Mouse (Mus musculus): Measurements from ENCODE around the gene Tox2.

The Tox2 gene

DNA sequence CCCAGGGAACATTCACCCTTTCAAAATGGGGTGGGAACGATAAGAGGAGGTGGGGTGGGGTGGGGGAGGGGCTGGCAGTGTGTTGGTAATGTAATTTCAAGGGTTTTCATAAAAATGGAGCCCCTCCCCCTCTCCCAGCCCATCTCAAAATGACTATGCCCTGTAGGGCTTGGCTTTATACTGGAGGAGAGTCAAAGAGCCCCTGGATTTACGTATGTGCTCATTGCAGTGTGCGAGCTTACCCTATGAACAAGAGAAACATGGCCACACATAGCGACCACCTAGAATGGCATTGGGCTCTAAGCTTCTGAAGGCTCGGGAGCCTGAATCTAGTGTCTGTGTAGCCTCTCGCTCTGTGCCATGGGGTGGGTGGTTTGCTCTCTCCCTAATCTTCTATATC is 51.3 kb downstream of the Tox2 start:
- DNase-seq (ENCODE audit: low spot score), result no peak

DNA sequence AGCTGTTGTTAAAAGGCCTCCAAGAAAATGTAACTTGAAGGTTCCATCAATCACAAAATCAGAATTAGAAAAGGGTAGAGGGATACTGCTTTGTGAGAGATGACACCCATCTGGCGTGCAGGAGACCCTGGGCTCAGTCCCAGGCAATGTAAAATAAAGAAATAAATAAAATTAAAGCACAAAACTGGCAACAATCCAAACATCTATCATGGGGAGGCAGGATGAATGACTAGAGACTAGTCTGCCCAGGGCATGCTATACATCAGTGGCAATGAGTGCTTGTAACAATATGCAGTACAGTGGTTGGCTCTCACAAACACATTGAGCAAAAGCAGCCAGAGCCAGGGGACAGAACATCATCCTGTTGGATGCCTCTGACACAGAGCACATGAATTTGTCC is 53.8 kb downstream of the Tox2 start:
- DNase-seq (ENCODE audit: low spot score), result no peak

DNA sequence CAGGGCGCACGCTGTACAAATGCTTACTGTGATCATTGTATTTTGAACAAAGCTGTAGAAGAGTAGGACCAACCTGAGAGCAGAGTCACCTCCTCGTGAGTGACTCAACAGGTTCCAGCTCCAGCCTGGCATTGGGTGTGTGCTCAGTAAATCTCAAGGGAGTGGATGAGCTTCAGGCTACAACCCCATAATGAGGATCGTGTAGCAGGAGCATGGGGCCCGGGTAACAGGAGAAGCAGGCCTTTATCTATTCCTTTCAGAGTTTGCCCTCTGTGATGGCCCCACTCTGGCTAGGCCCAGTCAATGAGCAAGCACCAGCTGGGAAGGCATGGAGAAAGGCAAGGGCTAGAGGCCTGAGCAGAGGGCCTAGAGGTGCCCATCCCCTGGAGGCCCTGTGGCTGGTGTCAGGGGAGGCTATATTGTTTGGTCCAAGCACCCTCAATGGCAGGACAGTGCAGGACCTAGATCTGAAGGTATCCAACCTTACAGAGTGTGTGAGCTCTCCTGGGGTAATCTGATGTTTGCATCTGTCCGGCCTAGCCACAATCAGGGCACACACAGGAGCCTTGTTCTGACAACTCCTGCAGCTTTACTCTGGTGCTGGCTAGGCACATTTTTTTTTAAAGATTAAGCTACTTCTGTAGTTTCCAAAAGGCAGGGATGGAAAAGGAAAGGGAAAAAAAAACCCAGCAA is 58.6 kb downstream of the Tox2 start:
- DNase-seq (ENCODE audit: low spot score), result no peak

DNA sequence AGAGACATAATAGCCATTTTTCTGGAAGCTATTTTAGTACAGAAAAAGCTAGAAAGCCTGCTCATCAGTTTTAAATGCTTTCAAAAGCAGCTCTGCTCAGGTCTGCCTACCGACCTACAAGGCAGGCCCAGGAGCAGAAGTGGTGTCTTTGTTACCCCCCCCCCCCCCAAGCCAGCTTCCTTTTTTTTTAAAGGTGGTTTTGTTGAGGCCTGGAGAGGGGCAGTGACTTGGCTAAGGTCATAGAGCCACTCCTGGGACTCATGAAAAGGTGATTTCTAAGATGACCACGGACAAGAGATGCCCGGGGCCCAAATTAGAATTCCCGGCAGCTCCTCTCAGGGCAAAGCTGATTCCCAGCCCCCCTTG is 59.1 kb downstream of the Tox2 start:
- DNase-seq (ENCODE audit: low spot score), result no peak

DNA sequence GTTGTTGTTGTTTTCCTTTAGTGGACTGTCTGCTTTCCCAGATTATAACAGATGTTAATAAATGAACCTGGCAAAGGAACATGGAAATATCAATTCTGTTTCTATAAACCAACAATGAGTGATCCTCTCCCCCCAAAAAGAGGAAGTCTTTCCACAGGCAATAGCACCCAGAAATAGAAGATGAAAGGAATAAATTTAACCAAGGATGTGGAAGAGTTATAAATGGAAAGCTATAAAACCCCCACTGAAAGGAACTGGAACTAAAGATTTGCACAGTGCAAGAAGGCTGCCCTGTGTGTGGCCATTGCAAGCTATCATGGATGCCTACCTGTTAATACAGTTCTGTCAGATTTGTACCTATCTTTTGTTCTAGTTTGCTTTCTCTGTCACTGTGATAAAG is 64.2 kb downstream of the Tox2 start:
- no peak for DNase-seq (ENCODE audit: low spot score)

DNA sequence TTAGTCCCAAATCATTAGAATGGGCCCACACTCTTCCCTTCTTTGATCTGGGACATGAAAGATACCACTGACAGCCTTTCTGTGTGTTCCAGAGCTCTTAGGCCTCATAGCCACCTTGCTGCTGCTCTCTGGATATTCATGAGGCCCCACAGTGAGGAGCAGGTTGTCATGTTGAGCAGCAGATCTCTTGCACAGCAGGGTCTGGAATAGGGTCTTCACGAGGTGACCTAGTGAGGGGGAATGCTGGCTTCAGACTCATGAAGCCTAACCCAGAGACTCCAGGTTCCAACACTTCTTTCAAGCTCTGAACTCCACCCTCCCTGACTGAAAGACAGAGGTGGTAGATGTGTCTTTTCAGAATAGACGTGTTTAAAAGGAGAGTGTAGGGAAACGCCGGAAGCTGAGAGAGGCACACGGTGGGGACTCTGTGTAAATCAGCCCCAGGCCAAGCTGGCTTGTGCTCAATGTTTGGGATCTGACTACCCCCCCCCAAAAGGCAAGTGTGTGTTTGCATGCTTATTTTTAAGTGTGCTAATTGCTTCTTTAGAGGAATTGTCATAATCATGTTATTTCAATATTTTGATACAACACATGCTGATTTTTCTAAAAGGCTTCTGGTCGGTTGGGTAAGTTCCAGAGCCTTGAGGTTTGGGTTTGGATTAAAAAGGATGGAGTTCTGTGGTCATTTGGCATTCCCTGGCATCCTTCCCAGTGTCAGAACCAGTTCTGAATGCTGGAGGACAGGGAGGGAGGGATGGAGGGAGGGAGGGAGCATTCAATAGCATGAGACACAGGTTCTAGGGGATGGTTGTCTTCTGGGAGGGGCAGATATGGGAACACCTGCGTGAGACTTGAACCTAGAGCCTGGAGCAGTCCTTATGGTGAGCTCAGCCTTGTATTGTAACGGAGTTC is 68.9 kb downstream of the Tox2 start:
- DNase-seq (ENCODE audit: low spot score), result no peak

DNA sequence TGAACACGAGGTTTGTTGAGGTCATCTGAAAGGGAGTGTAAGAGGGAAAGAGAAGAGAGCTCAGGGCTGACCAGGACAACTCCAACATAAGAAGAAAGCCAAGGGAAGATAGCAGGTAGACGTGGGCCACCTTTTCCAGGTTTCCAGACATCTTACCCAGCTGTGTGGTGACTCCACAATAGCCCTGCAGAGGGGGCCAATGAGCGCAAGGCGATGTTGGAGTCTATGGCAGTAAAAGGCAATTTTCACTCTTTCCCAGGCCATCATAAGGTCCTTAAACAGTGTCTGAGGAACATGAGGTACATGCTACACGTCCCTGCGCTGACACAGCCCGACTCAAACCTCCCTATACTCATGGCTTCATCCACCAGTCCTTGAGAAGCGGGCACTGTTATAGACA is 70.9 kb downstream of the Tox2 start:
- DNase-seq (ENCODE audit: low spot score), result no peak

DNA sequence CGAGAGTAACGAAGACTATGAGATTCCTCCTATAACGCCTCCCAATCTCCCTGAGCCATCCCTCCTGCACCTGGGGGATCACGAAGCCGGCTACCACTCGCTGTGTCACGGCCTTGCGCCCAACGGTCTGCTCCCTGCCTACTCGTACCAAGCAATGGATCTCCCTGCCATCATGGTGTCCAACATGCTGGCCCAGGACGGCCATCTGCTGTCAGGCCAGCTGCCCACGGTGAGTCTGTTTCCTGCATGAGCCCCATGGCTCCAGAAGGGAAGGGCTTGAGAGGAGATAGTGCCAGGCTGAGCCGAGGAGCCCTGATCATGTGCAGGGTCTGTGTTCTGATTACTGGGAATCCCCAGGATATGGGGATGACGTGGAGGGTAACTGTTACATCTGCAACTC is 73.1 kb downstream of the Tox2 start:
- DNase-seq (ENCODE audit: low spot score), result no peak

DNA sequence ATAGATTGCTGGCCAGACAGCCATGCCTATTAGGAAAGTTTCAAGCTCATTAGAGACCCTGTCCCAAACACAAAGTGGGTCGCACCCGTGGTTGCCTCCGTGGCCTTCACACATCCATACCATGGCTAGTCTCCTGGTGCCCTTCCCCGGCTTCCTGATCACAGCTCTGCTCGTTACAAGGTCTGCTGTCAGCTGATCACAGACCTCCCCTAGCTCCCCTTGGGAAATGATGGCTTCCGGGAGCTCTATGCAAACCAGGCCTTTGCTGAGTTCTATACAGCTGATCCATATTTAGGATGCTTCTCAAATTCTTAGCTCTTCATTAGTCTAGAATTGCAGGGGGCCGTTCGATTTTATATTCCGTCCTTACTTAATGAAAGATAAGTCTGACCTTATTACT is 75.1 kb downstream of the Tox2 start:
- DNase-seq (ENCODE audit: low spot score), result no peak

DNA sequence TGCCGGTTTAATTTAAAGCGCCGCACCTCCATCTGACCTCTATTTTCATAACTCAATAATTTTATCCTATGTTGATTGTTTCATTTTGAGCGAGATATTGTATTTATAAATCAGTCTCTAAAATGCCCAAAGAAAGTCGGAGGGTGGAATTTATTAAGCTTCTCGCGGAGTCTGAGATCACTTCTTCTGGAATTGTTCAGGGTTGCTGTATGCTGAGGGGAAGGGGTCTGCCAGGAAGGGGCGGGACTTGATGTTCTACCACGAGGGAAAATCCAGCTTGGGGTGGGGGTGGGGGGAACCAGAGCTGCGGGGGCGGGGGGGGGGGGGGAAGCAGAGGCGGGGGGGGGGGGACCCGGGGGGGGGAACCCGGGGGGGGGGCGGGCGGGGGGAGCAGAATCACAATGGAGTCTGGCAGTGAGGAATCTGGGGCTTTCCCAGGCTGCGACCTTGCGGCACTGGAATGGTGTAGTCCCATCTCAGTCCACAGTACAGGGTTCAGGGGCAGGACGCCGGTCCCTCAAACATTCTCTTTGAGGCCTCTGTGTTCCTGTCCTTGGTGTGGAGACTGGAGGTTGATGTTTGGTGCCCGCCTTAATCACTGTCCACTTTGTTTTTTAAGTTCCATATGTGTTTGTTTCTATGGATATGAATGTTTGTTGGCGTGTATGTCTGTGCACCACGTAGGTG is 77.9 kb downstream of the Tox2 start:
- DNase-seq (ENCODE audit: low spot score), result no peak

DNA sequence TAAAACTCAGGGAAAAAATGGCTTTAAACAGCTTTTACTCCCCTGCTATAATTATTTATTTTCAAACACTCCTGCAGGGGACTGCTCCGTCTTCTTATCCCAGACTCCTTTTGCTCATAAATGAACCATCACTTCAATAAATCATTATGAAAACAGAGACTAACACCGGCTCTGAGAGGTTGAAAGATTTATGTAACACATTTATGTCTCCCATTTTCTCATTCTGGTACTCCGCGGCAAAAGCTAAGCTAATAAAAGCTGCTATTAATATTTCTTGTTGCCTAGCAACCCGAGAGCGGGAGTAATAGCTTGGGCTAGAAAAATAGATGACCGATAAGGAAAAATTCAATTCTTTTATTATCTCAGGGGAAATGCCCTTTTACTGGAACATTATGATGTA is 81.9 kb downstream of the Tox2 start:
- DNase-seq (ENCODE audit: low spot score), result no peak

DNA sequence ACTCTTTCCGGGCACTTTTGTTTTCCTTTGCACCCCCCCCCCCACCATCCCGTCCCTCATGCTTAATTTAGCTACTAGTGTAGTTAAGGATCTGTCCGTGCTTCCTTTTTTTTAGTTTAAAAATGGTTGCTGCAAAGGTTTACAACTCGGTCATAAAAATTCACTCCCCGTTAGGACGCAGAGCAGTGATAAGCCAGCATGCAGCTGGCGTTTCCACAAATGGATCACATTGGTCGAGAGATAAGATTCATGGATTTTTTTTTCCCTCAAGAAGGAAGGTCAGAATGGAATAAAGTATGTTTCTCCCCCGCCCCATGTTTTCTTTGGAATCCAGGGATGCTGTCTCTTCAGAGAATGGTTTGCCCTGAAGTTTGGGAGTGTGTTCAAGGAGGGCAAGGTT is 82.4 kb downstream of the Tox2 start:
- no peak for DNase-seq (ENCODE audit: low spot score)

DNA sequence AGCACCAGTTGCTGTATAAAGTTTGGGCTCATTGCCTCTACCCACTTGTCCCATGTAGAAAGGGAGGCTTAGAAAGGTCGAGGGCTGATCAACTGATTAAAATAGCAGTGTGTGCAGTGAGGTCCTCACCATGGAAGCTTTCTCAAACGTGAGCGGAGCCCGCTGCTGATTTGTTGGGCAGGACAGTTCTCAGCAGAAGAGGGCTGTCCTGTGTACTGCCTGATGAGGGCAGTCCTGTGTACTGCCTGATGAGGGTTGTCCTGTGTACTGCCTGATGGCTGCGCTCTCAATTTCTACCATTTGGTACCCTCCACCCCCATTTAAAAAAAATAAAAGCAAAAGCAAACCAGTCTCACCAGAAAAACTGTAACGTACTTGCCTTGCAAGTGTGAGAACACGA is 82.8 kb downstream of the Tox2 start:
- no peak for DNase-seq (ENCODE audit: low spot score)

DNA sequence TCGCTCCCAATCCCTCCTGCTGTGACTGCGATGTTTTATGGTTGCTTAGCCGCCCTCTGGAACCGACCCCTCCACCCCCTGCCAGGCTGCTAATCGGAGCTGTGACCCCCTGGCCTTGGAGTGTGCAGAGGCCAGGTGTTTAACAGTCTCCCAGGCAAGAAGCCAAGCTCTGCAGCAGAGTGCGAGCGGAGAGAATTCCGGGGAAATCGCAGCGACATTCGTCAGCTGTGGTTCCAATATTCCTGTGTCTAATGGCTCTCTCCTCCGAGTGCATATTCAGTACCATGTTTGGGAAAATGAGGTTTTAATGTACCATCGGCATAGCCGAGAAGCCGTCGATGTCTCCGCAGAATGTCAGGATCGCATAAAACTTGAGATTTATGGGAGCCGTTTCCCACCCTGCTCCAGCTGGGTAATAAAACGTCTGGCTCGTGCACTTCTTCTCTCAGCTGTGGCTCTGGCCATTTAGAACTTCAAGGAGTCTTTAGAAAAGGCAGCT is 86.0 kb downstream of the Tox2 start:
- no peak for DNase-seq (ENCODE audit: low spot score)

DNA sequence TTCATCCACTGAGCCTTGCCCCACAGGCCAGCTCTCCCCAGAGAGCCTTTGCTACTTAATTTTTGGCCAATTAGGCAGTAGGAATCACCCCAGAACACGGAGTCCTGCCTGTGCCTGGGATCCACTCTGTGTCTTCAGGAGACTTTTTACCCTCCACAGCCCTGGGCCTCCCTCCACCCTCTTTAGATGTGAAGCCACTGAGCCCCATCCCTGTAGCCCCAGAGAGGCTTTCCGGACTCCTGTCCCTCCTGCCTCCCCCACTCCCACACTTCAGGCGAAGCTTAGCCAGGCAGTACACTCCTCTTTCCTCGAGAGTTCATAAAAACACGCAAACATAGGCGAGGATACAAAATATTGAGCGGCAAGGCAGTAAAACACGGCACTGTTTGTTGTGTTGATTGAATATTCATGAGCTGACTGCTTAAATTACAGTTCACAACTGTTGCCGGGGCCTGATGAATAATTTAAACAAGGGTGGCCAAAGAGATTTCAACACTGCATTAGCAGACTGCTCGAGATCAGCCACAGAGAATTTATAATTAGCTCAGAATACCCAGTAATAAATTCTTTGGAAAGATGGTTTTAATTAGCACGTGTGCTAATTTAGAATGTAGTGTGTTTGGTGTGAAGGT is 94.2 kb downstream of the Tox2 start:
- DNase-seq (ENCODE audit: low spot score), result no peak

DNA sequence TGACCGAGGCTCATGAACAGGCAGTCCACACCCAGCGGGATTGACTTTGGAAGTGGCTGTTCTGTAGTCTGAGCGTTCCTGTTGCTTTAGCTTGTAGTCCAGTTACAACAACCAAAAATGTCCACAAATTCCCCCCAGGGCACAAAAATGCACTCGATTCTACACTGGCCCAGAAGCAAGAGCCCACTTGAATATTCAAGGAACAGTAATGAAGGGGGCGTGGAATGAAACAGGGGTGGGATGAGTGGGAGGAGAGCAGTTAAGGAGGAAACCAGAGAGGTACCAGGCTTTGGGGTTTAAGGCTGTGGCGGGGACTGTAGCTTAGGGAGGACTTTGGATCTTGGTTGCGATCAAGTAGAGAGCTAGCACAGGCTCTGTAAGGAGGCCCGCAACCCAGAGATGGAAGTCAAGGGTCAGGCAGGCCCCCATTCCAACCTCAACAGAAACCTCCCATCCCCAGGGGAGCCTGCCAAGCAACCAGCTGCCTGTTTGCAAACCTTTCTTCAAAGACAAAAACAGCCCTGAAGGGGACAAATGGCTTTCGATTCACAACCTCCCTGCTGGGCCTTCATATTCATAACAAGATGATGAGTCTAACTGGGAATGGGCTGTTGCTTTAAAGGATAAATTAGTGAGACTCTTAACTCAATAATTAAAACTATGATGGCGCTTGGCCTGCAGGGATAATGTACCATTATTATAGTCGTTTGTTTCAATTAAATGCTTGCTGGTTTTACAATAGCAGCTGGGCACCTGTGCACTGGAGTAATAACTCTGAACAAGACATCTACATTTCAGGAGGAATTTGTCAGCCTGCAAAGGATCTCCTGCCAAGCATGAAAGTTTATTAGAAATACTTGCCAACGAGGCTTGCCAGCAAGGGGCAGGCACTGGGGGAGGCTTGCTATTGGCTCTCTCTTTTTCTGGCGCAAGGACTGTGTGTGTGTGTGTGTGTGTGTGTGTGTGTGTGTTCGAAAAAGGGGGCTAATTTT is 97.4 kb downstream of the Tox2 start:
- no peak for DNase-seq (ENCODE audit: low spot score)

DNA sequence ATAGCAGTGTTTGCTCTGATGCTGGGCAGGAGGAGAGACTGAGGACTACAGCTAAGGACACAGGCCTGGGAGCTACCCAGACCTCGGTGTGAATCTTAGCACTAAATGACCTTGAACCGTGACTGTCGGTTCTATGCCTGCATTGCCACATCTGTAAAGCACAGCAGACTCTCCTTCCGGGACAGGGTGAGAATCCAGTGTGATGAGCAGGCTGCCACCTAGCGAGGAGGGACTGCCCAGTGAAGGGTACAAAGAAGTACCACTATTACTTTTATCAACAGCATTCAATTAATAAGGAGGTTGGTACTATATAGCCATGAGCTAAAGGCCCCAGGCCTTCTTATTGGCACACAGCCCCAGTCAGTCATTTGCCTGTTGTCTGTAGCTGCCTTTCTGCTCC is 98.7 kb downstream of the Tox2 start:
- DNase-seq (ENCODE audit: low spot score), result no peak

DNA sequence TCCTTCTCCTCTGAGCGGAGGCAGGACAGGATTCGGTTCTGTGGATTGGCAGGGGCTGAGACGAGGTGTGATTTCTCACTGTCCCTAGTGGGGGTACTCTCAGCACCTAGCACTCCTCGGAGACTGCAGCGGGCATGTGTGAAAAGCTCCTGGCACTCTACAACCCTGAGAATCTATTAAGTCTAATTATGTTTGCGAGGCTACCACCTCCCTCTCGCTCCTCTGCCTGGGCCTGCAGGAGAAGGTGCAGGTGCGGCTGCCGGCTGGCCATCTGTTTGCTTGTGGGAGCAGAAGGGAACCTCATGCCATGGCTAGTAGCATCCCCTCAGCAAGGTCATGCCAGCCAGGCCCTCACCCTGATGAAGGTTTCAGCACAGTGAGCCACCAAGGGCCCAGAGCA is 100.1 kb downstream of the Tox2 start:
- DNase-seq (ENCODE audit: low spot score), result no peak

DNA sequence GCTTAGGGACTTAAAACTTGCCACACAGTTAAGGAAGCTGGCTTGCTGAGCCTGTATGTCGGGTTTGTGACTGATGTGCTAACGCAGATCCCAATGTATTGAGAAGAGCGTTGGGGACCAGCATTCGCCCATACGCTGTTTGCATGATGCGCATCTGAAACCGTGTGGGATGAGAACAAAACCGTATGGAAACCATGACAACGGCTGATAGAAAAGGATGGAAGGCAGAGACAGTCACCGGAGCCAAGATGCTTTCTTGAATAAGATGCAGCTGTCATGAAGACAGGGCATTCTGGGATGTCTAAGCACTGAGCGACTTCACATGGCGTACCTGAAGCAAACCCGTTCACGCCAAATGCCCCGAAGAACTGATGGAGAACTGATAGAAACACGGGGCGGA is 106.5 kb downstream of the Tox2 start:
- DNase-seq (ENCODE audit: low spot score), result no peak

DNA sequence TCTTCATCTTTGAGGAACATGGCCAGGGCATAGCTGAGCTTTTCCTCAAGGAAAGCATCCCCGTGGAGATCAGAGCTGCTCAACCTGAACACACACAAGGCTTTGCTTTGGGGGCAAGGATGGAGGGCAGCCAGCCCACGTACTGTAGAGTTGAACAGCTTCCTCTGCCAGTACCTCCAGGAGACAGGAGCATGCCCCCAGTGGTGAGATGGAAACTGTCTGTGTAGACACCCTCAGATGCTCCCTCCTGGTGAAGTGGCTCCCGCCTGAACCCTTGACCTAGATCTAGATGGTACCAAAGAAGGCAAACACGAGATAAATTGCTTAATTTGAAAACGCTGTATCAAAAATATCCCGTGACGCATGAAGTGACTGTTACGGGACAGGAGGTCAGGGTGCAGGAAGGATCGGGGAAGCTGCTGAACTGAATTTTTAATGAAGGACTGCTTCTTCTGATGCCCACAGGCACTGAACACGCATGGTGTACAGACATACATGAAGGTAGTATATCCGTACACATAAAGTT is 107.3 kb downstream of the Tox2 start:
- DNase-seq (ENCODE audit: low spot score), result no peak

DNA sequence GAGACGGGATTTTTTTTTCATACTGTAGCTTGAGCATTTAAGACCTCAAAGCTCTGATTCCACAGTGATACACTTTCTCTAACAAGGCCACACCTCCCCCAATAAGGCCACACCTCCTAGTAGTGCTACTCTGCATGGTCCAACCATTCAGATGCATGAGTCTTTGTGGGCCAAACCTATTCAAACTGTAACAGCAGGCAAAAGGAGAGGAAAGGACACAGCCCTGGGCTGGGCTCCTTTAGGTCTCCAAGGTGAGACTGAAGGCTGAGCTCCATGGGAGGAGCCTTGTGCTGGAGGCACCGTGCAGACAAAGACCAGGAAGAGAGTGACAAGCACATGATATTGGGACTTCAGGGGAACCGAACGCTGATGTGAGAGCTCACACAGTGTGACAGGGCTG is 114.4 kb downstream of the Tox2 start:
- DNase-seq (ENCODE audit: low spot score), result no peak

Measured in urinary bladder, postnatal 10 days (tissue).